Mouse (Mus musculus) olfactory bulb, adult 2 months (tissue): Measurements from ENCODE around the gene Ager. TPM values are rescaled to one million over a fixed set of nuclear protein-coding genes. Genes with fewer than 3 reads are reported as not detected.

Experiments
- H3K27ac ChIP-seq: fragments of 200-500 bp; 2 replicates; pipeline ENCODE4 v1.5.1; 2012; ENCODE audit warnings: low read depth, low read length; ENCODE audit not compliant: insufficient read depth
- H3K4me1 ChIP-seq: fragments of 200-500 bp; 2 replicates; pipeline ENCODE4 v1.6.1; 2012; ENCODE audit warnings: low read length; ENCODE audit not compliant: control insufficient read depth, insufficient read depth
- H3K4me3 ChIP-seq: fragments of 200-500 bp; 2 replicates; pipeline ENCODE4 v1.5.1; 2012; ENCODE audit warnings: mild to moderate bottlenecking, low read depth, low read length, moderate library complexity; ENCODE audit not compliant: insufficient read depth
- CTCF ChIP-seq: fragments of 200-500 bp; IDR thresholded peaks from 2 replicates; pipeline ENCODE4 v1.5.1; 2012; ENCODE audit warnings: low read depth, mild to moderate bottlenecking, low read length, moderate library complexity; ENCODE audit not compliant: insufficient read depth
- POLR2A ChIP-seq: fragments of 200-500 bp; IDR thresholded peaks from 2 replicates; pipeline ENCODE4 v1.6.1; 2012; ENCODE audit warnings: mild to moderate bottlenecking, low read depth, low read length, moderate library complexity; ENCODE audit not compliant: insufficient read depth
- WGBS: fragments of 180-500 bp; shearing (Covaris S2); methylation state at CpG from one replicate; pipeline ENCODE4 v1.1.7; 2018; 5-methylcytosine and 5-hydroxymethylcytosine counted together
- polyA plus RNA-seq: library from polyadenylated mRNA; stranded (reverse); fragments of >200 nt; gene quantifications from 2 replicates; pipeline ENCODE4 v1.2.4, GENCODE M21; 2012; ENCODE audit warnings: low replicate concordance; ENCODE audit not compliant: missing spikeins, insufficient read depth, insufficient read length

The Ager gene
- polyA plus RNA-seq, 1 experiment, result not detected

DNA sequence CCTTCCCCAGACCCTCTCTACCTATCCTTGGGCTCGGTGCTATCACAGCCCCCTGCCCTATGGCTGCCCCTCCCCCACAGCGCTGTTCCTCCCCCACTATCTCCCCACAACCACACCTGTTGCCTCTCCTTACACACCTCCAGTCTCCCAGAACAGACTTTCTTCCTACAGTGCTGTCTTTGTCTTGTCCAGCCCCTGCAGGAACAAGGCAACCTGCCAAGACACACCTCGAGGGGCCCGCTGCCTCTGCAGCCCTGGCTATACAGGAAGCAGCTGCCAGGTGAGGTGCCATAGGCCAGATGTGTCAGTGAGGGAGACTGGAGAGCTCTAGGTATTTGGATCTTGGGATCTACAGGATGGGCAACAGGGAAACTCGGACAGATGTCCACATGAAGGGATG, 21.1 kb upstream of the Ager start:
- 70% methylated on average over 5 of the region's 5 CpGs for WGBS
- Histone ChIP-seq H3K4me3 (no peak overlapping the region), H3K4me1 (no peaks in the 10 kb centered on the region), H3K27ac (no peak overlapping the region)
- TF ChIP-seq CTCF (no peak), POLR2A (no peak)

DNA sequence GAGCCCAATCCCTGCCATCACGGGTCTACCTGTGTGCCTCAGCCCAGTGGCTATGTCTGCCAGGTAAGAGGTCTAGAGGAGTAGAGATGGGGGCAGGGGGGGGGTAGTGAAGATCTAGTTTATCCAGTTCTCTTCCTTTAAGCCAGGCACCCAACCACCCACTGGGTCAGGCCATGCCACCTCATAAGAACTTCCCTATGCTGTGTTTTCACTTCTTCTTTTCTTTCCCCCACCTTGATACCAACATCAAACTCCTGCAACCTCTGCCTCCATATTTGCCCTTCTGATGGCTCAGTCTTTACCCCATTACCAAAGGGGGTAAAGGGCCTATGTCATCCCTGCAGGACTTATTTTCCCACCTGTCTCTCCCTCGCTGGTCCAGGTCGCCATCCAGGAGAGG, 19.6 kb upstream of the Ager start:
- Histone ChIP-seq H3K4me1 (no peaks in the 10 kb centered on the region), H3K4me3 (no peak overlapping the region), H3K27ac (no peak overlapping the region)
- TF ChIP-seq POLR2A (no peak), CTCF (no peak)
- WGBS, result 92% methylated on average over 3 of the region's 3 CpGs

DNA sequence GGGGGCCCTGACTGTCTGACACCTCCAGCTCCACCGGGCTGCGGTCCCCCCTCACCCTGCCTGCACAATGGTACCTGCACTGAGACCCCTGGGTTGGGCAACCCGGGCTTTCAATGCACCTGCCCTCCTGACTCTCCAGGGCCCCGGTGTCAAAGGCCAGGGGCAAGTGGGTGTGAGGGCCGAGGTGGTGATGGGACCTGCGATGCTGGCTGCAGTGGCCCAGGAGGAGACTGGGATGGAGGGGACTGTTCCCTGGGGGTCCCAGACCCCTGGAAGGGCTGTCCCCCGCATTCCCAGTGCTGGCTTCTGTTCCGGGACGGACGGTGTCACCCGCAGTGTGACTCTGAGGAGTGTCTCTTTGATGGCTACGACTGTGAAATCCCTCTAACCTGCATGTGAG, 15.1 kb upstream of the Ager start:
- Histone ChIP-seq H3K4me3 (no peak overlapping the region), H3K27ac (no peak overlapping the region), H3K4me1 (peaks cover 13% of the 10 kb centered on the region)
- 90% methylated on average over 12 of the region's 12 CpGs for WGBS
- no peak for TF ChIP-seq POLR2A
- no peak for TF ChIP-seq CTCF

DNA sequence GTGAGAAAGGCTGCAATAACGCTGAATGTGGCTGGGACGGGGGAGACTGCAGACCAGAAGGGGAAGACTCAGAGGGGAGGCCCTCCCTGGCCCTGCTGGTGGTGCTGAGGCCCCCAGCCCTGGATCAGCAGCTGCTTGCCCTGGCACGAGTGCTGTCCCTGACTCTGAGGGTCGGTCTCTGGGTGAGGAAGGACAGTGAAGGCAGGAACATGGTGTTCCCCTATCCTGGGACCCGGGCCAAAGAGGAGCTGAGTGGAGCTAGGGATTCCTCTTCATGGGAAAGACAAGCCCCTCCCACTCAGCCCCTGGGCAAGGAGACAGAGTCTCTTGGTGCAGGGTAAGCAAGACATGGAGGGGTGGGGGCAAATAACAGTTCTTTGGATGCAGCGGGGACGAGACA, 14.3 kb upstream of the Ager start:
- no peak overlapping the region for H3K4me3 ChIP-seq
- H3K4me1 ChIP-seq, result peaks cover 15% of the 10 kb centered on the region
- TF ChIP-seq POLR2A, result no peak
- TF ChIP-seq CTCF, result no peak
- 65% methylated on average over 7 of the region's 7 CpGs for WGBS
- no peak overlapping the region for H3K27ac ChIP-seq

DNA sequence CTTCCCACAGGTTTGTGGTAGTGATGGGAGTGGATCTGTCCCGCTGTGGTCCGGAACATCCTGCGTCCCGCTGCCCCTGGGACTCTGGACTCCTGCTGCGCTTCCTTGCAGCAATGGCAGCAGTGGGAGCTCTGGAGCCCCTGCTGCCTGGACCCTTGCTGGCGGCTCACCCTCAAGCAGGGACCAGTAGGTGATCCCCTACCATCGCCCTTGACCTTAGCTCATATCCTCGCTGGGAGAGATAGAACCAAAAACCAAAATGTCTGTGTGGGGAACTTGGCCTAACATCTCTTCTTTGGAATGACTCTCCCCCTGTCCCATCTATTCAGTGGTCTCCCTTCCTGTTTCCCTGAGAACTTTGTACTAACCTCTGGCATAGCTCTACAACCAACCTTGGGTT, 13.8 kb upstream of the Ager start:
- no peak overlapping the region for H3K4me3 ChIP-seq
- TF ChIP-seq POLR2A, result no peak
- TF ChIP-seq CTCF, result no peak
- no peak overlapping the region for H3K27ac ChIP-seq
- 95% methylated on average over 8 of the region's 8 CpGs for WGBS
- H3K4me1 ChIP-seq, result peaks cover 15% of the 10 kb centered on the region

DNA sequence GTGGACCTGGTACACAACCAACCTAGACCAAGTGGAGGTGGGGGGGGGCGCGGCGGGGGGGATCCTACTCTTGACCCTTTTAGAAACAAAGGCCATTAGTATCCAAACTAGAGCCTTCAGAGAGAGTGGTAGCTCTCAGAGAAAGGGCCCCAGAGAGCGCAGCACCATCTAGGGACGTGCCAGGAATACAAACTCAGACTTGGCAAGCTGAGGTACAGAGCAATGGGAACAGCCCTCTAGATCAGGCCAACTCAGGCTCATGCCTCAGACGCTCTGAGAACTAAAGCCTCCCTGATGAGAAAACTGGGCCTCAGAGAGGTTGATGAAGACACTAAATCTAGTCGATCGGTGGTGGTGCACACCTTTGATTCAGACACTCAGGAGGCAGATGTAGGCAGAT, 12.5 kb upstream of the Ager start:
- no peak for TF ChIP-seq CTCF
- no peak for TF ChIP-seq POLR2A
- Histone ChIP-seq H3K4me3 (no peak overlapping the region), H3K4me1 (peaks cover 16% of the 10 kb centered on the region), H3K27ac (no peak overlapping the region)
- whole genome bisulfite sequencing, result 73% methylated on average over 8 of the region's 8 CpGs

DNA sequence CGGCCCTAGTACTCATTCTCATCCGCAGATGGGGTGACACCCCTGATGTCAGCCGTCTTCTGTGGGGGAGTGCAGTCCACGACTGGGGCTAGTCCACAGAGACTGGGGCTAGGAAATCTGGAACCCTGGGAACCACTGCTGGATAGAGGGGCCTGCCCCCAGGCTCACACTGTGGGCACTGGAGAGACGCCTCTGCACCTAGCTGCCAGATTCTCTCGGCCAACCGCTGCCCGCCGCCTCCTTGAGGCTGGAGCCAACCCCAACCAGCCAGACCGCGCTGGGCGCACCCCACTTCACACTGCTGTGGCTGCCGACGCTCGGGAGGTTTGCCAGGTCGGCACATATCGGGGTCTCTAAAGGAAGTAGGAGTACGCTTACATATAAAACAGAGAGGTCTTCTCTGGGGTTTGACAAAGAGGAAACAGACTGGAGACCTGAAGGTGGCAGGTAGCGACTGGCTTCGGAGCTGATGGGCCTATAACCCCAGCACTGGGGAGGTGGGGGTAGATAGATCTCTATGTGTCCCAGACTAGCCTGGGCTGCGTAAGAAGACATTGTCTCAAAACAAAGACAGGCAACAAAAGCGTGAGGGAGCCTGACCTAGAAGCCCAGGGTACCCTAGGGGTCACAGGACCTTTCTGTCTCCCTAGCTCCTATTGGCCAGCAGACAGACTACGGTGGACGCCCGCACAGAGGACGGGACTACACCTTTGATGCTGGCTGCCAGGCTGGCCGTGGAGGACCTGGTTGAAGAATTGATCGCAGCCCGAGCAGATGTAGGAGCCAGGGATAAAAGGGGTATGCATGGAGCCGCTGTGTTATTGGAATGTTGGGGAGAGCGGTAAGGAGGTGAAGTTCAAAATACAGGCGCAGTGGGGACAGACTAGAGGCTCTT, 11.5 kb upstream of the Ager start:
- WGBS, result 21% methylated on average over 32 of the region's 32 CpGs
- Histone ChIP-seq H3K4me1 (peaks cover 26% of the 10 kb centered on the region), H3K4me3 (peak overlapping the region; percentile 76), H3K27ac (peak overlapping the region; percentile 96)
- TF ChIP-seq POLR2A (no peak), CTCF (no peak)

DNA sequence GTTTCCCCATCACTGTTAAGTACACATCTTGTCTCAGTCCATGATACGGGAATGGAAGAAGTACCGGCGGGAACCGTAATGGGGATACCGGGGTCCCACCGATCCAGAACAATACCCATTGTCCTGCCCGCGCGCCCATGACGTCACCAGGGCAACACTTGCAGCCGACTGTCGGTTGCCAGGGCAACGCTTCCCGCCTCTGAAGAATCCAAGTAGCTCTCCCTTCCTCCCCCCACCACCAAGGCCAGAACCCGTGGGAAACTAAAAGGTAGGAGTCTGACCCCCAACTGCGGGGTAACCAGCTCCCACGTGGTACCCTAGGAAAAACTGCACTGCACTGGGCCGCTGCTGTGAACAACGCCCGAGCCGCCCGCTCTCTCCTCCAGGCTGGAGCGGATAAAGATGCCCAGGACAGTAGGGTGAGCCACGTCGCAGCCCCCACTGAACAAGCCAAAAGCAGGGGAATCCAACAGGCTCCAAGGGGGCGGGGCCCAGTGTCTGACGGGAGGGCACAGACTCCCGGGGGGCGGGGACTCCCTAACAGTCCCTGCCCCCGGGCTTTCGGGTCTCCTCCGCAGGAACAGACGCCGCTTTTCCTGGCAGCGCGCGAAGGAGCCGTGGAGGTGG, 10.8 kb upstream of the Ager start:
- peaks cover 33% of the 10 kb centered on the region for H3K4me1 ChIP-seq
- under 1% methylated on average over 38 of the region's 38 CpGs for WGBS

DNA sequence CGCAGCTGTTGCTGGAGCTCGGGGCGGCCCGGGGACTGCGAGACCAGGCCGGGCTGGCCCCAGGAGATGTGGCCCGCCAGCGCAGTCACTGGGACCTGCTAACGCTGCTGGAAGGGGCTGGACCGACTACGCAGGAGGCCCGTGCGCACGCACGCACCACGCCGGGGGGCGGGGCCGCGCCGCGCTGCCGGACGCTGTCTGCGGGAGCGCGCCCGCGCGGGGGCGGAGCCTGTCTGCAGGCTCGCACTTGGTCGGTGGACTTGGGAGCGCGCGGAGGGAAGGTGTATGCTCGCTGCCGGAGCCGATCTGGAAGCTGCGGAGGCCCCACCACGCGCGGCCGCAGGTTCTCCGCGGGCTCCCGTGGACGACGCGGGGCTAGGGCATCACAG, 10.2 kb upstream of the Ager start:
- WGBS, result under 1% methylated on average over 49 of the region's 50 CpGs
- no peak for TF ChIP-seq CTCF
- TF ChIP-seq POLR2A, result peak; percentile 99
- Histone ChIP-seq H3K4me1 (peaks cover 33% of the 10 kb centered on the region), H3K4me3 (peak overlapping the region; percentile 76), H3K27ac (peak overlapping the region; percentile 96)

More for the DNA sequence above, 10.8 kb upstream of the Ager start:
- Histone ChIP-seq H3K27ac (peak overlapping the region; percentile 96), H3K4me3 (peak overlapping the region; percentile 76)
- no peak for TF ChIP-seq CTCF
- TF ChIP-seq POLR2A, result no peak

DNA sequence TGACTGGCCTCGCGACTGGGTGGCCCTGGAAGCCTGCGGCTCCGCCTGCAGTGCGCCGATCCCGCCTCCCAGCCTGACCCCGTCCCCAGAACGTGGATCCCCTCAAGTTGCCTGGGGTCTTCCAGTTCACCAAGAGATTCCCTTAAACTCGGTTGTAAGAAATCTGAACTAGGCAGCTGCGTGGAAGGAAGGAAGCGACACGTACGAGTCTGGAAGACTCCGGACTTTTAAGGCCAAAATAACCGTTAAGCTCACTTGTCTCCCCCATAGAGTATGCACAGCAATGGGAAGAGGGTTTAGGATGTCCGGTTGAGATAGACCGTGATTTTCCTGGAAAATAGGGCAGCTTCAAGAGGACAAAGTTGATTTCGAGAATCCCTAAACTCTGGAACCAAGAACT, 9.8 kb upstream of the Ager start:
- WGBS, result 2% methylated on average over 19 of the region's 19 CpGs
- no peak for TF ChIP-seq CTCF
- TF ChIP-seq POLR2A, result no peak
- Histone ChIP-seq H3K4me1 (peaks cover 33% of the 10 kb centered on the region), H3K27ac (peak overlapping the region; percentile 95), H3K4me3 (peak overlapping the region; percentile 76)
